Mouse (Mus musculus) cerebellum, adult 9-10 months (tissue): ENCODE measurements at regions not wholly inside any gene's neighbourhood (a gene's known extent, or its start where the extent isn't known, plus 50 kb on each side); places are given as distances from the start of the nearest gene placed in this dataset.
A peak's percentile ranks its signal among the peaks of the same experiment; 100 is the strongest.

Experiments
- DNase-seq: peaks from one replicate; pipeline ENCODE4 v3.0.0; 2022

GRCm38 (mm10) chr2:9267675-9268074 lies 613.4 kb upstream of the 4930412O13Rik start:
- DNase-seq, result no peak

GRCm38 (mm10) chr2:9283441-9283840 lies 597.6 kb upstream of the 4930412O13Rik start:
- DNase-seq, result no peak

GRCm38 (mm10) chr2:9285800-9286199 lies 595.3 kb upstream of the 4930412O13Rik start:
- no peak for DNase-seq

GRCm38 (mm10) chr2:9287077-9287476 lies 594.0 kb upstream of the 4930412O13Rik start:
- DNase-seq, result peak; percentile 1

- DNase-seq, result no peak
These were observed 593.4 kb upstream of the 4930412O13Rik start for GRCm38 (mm10) chr2:9287623-9288022.

GRCm38 (mm10) chr2:9331630-9332352 lies 549.3 kb upstream of the 4930412O13Rik start:
- no peak for DNase-seq

- DNase-seq, result no peak
These were observed 532.1 kb upstream of the 4930412O13Rik start for GRCm38 (mm10) chr2:9348982-9349381.

GRCm38 (mm10) chr2:9349994-9350393 lies 531.1 kb upstream of the 4930412O13Rik start:
- no peak for DNase-seq

- no peak for DNase-seq
These were observed 528.9 kb upstream of the 4930412O13Rik start for GRCm38 (mm10) chr2:9352190-9352589.

- no peak for DNase-seq
These were observed 521.0 kb upstream of the 4930412O13Rik start for GRCm38 (mm10) chr2:9360020-9360419.

- DNase-seq, result no peak
These were observed 513.1 kb upstream of the 4930412O13Rik start for GRCm38 (mm10) chr2:9367801-9368584.

- DNase-seq, result no peak
These were observed 511.5 kb upstream of the 4930412O13Rik start for GRCm38 (mm10) chr2:9369572-9369971.

- no peak for DNase-seq
These were observed 494.5 kb upstream of the 4930412O13Rik start for GRCm38 (mm10) chr2:9386566-9386965.

- DNase-seq, result no peak
These were observed 493.0 kb upstream of the 4930412O13Rik start for GRCm38 (mm10) chr2:9388058-9388457.

GRCm38 (mm10) chr2:9395379-9395999 lies 485.6 kb upstream of the 4930412O13Rik start:
- no peak for DNase-seq

GRCm38 (mm10) chr2:9401461-9401860 lies 479.6 kb upstream of the 4930412O13Rik start:
- no peak for DNase-seq

GRCm38 (mm10) chr2:9402281-9402680 lies 478.8 kb upstream of the 4930412O13Rik start:
- DNase-seq, result no peak

- no peak for DNase-seq
These were observed 472.0 kb upstream of the 4930412O13Rik start for GRCm38 (mm10) chr2:9409075-9409474.

- DNase-seq, result no peak
These were observed 458.4 kb upstream of the 4930412O13Rik start for GRCm38 (mm10) chr2:9422686-9423085.

GRCm38 (mm10) chr2:9423534-9423933 lies 457.5 kb upstream of the 4930412O13Rik start:
- DNase-seq, result no peak

- no peak for DNase-seq
These were observed 447.7 kb upstream of the 4930412O13Rik start for GRCm38 (mm10) chr2:9433110-9433940.

- no peak for DNase-seq
These were observed 445.7 kb upstream of the 4930412O13Rik start for GRCm38 (mm10) chr2:9435155-9435872.
